Mouse (Mus musculus) testis, adult 2 months (tissue): ENCODE measurements around the gene Bpnt1.

Source experiments
- CTCF ChIP-seq: fragments of 200-500 bp; IDR thresholded peaks from 2 replicates; pipeline ENCODE4 v1.5.1; 2012; ENCODE audit warnings: low read depth, mild to moderate bottlenecking, inconsistent platforms, low read length, moderate library complexity; ENCODE audit not compliant: control insufficient read depth, insufficient read depth, insufficient replicate concordance
- POLR2A ChIP-seq: fragments of 200-500 bp; IDR thresholded peaks from 2 replicates; pipeline ENCODE4 v1.6.1; 2012; ENCODE audit warnings: low read depth, mild to moderate bottlenecking, inconsistent platforms, low read length, moderate library complexity; ENCODE audit not compliant: control insufficient read depth

DNA sequence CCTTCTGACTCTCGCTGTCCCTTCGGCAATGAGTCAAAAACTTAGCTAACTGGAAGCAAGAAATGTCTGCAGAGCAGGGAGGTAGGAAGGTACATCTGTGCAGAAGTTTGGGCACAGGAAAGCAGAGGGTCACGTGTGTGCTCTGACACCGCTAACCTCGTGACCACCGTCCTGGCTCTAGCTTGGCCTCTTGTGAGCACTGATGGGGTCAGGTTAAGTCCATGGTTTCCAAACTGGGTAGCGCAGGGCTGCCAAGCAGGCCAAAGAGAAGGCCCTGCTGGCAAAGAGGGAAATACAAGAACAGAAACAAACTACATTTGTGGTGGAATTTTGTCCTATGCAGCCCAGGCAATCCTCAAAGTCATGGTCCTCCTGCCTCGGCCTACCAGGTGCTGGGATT lies 33.5 kb upstream of the Bpnt1 start:
- no peak for TF ChIP-seq POLR2A
- TF ChIP-seq CTCF: no peak
